Mouse (Mus musculus) C2C12 (cell line): Measurements from ENCODE around the gene Lrrc8d. TPM values are rescaled to one million over a fixed set of nuclear protein-coding genes. Genes with fewer than 3 reads are reported as not detected.
A peak's percentile ranks its signal among the peaks of the same experiment; 100 is the strongest.

Experiments
- H3K27me3 ChIP-seq: one replicate; pipeline ENCODE4 v1.6.1; 2011; ENCODE audit not compliant: control insufficient read depth, insufficient read depth, insufficient read length
- H3K36me3 ChIP-seq: one replicate; pipeline ENCODE4 v1.6.1; 2011; ENCODE audit not compliant: control insufficient read depth, insufficient read depth
- H3K4me3 ChIP-seq: one replicate; pipeline ENCODE4 v1.5.1; 2011; ENCODE audit warnings: mild to moderate bottlenecking, control low read depth; ENCODE audit not compliant: poor library complexity, insufficient read depth, severe bottlenecking
- H3K79me2 ChIP-seq: one replicate; pipeline ENCODE4 v1.6.1; 2011; ENCODE audit not compliant: control insufficient read depth, insufficient read depth
- H3K79me3 ChIP-seq: one replicate; pipeline ENCODE4 v1.6.1; 2011; ENCODE audit warnings: low read depth, control low read depth
- H3ac ChIP-seq: one replicate; pipeline ENCODE3; 2011; ENCODE audit warnings: low read depth; ENCODE audit not compliant: control insufficient read depth, insufficient read length
- CEBPB ChIP-seq: IDR thresholded peaks from one replicate; pipeline ENCODE4 v1.6.1; 2011; ENCODE audit warnings: low read depth, mild to moderate bottlenecking, control low read depth, moderate library complexity
- CTCF ChIP-seq: IDR thresholded peaks from one replicate; pipeline ENCODE4 v1.5.1; 2011; ENCODE audit not compliant: control insufficient read depth, insufficient read depth, insufficient read length
- FOSL1 ChIP-seq: IDR thresholded peaks from one replicate; pipeline ENCODE4 v1.8.0; 2011; ENCODE audit warnings: mild to moderate bottlenecking, low read length; ENCODE audit not compliant: poor library complexity, insufficient read depth, severe bottlenecking
- MAX ChIP-seq: IDR thresholded peaks from one replicate; pipeline ENCODE4 v1.6.1; 2011; ENCODE audit warnings: mild to moderate bottlenecking, control low read depth
- MYOD1 ChIP-seq: IDR thresholded peaks from one replicate; pipeline ENCODE4 v1.6.1; 2011; ENCODE audit warnings: low read depth; ENCODE audit not compliant: control insufficient read depth, insufficient read length
- MYOG ChIP-seq: IDR thresholded peaks from one replicate; pipeline ENCODE4 v1.6.1; 2011; ENCODE audit not compliant: control insufficient read depth, insufficient read length; ENCODE audit errors: extremely low read depth
- USF1 ChIP-seq: IDR thresholded peaks from one replicate; pipeline ENCODE4 v1.6.1; 2011; ENCODE audit warnings: low read depth, mild to moderate bottlenecking, control low read depth, moderate library complexity
- polyA plus RNA-seq: library from polyadenylated mRNA; unstranded; fragments of >200 nt; fragmentation: generic; extraction: Trizol; gene quantifications from one replicate; pipeline ENCODE4 v1.2.1, GENCODE M21; 2012; ENCODE audit warnings: missing spikeins

Lrrc8d gene
- polyA plus RNA-seq, 1 experiment, result 21.1 TPM

DNA sequence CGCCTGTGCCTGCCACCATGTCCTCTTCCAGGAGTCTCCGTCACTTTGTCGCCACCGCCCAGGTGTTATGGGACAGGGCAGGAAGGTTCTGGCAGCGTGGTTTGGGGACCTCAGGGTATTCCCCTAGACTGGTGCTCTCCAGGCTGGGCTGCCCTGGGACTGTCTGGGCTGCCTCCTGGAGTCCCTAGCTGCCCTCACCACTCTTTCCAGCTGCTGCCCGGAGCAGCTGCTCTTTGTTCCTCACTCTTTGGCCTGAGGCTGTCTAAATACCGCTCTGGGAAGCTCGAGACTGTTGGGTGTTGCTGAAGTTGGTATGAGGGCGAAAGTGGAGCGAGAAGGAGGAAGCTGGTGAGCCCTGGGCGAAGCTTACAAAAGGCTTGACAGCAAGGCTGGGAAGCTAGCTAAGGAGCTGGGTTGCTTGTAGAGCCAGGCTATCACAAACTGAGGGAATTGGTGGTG lies 32.7 kb downstream of the Lrrc8d start:
- peak overlapping the region; percentile 41 for H3K4me3 ChIP-seq
- H3ac ChIP-seq, result peak overlapping the region; percentile 70
- no peaks in the 10 kb centered on the region for H3K79me3 ChIP-seq
- H3K79me2 ChIP-seq, result peaks cover 16% of the 10 kb centered on the region
- TF ChIP-seq CTCF (no peak), MYOG (no peak), CEBPB (no peak), MYOD1 (no peak), USF1 (no peak), FOSL1 (no peak), MAX (no peak)
- no peaks in the 10 kb centered on the region for H3K36me3 ChIP-seq
- no peaks in the 10 kb centered on the region for H3K27me3 ChIP-seq

- H3K79me3 ChIP-seq, result no peaks in the 10 kb centered on the region
- H3ac ChIP-seq, result no peak overlapping the region
- H3K4me3 ChIP-seq, result no peak overlapping the region
- no peak for TF ChIP-seq FOSL1
- no peaks in the 10 kb centered on the region for H3K27me3 ChIP-seq
- H3K36me3 ChIP-seq, result no peaks in the 10 kb centered on the region
- H3K79me2 ChIP-seq, result peaks cover 17% of the 10 kb centered on the region
These were observed 33.5 kb downstream of the Lrrc8d start for GRCm38 (mm10) chr5:105733226-105733625.

GRCm38 (mm10) chr5:105736365-105736764 lies 36.6 kb downstream of the Lrrc8d start:
- no peaks in the 10 kb centered on the region for H3K36me3 ChIP-seq
- peaks cover 3% of the 10 kb centered on the region for H3K79me3 ChIP-seq
- no peak overlapping the region for H3K4me3 ChIP-seq
- no peaks in the 10 kb centered on the region for H3K27me3 ChIP-seq
- no peak overlapping the region for H3ac ChIP-seq
- TF ChIP-seq CTCF (no peak), FOSL1 (no peak), USF1 (no peak), MYOD1 (no peak), MAX (no peak), MYOG (no peak), CEBPB (no peak)
- peaks cover 22% of the 10 kb centered on the region for H3K79me2 ChIP-seq

- Histone ChIP-seq H3ac (no peak overlapping the region), H3K79me3 (peaks cover 3% of the 10 kb centered on the region)
- TF ChIP-seq MYOD1 (no peak), FOSL1 (no peak), USF1 (no peak), CEBPB (no peak), MYOG (no peak), MAX (no peak), CTCF (no peak)
These were observed 37.4 kb downstream of the Lrrc8d start for GRCm38 (mm10) chr5:105737145-105737544.

GRCm38 (mm10) chr5:105740437-105740836 lies 40.7 kb downstream of the Lrrc8d start:
- H3K79me3 ChIP-seq, result peaks cover 3% of the 10 kb centered on the region
- H3K79me2 ChIP-seq, result peaks cover 5% of the 10 kb centered on the region
- no peaks in the 10 kb centered on the region for H3K36me3 ChIP-seq
- no peak overlapping the region for H3ac ChIP-seq
- H3K4me3 ChIP-seq, result no peak overlapping the region
- no peaks in the 10 kb centered on the region for H3K27me3 ChIP-seq
- TF ChIP-seq MYOG, result no peak
- TF ChIP-seq FOSL1, result no peak
- TF ChIP-seq MYOD1, result no peak
- no peak for TF ChIP-seq MAX
- no peak for TF ChIP-seq USF1
- no peak for TF ChIP-seq CTCF
- TF ChIP-seq CEBPB, result no peak

More at GRCm38 (mm10) chr5:105737145-105737544, 37.4 kb downstream of the Lrrc8d start:
- peaks cover 22% of the 10 kb centered on the region for H3K79me2 ChIP-seq
- H3K27me3 ChIP-seq, result no peaks in the 10 kb centered on the region
- H3K4me3 ChIP-seq, result no peak overlapping the region
- no peaks in the 10 kb centered on the region for H3K36me3 ChIP-seq

DNA sequence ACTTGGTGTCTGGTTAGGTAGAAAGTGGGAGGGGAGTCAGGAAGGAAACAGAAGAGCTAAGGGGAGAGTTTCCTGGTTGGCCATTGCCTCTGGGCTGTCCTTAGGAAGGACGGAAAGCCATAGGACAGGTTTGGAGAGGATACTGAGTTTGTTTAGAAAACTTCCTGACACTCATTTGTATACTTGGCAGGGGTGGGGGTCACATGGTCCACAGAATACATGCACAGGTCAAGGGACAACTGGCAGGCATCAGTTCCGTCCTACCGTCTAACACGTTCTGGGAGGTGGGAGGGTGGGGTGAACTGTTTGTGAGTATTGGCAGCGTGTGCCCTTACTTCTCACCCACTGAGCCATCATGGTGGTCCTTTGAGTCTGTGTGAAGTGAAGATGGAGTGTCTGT lies 42.9 kb downstream of the Lrrc8d start:
- Histone ChIP-seq H3ac (no peak overlapping the region), H3K79me3 (peaks cover 3% of the 10 kb centered on the region), H3K27me3 (no peaks in the 10 kb centered on the region), H3K36me3 (no peaks in the 10 kb centered on the region), H3K4me3 (no peak overlapping the region), H3K79me2 (peaks cover 5% of the 10 kb centered on the region)
- TF ChIP-seq MYOG (no peak), MYOD1 (no peak), USF1 (no peak), CEBPB (no peak), CTCF (no peak), MAX (no peak), FOSL1 (no peak)
